Mouse (Mus musculus): ENCODE results near the gene Slc6a6. TPM values are rescaled to one million over a fixed set of nuclear protein-coding genes. Genes with fewer than 3 reads are reported as not detected.
A peak's percentile ranks its signal among the peaks of the same experiment; 100 is the strongest.

The Slc6a6 gene
- polyA plus RNA-seq, 1 experiment from 2014 or later = 35.3 TPM

DNA sequence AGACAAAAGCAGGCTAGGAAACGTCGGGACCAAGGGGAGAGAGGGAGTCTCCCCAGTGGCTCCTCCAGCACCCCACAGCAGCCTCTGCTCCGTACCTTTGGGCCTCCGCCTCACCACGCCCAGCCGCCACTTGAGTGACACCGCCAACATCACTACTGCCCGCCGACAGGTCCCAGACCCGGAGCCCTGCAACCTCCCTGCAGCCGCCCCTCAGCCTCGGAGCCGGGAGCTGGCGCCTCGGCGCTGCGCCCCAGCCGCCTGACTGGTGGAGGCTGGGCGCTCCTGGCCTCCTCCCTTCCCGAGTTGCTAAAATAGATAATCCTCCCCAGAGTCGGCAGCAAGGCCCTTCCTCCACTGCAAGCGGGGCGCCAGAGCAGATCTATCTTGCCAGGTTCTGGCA is 123.3 kb downstream of the Slc6a6 start:
- Histone ChIP-seq H3K27me3 (ENCODE audit: control insufficient read depth, insufficient read depth, low read length) (peaks cover 14% of the 10 kb centered on the region), H3K9ac (replicated peaks; ENCODE audit: low read length) (peak overlapping the region; percentile 28; the same call in 1 of the 2 replicates), H3K36me3 (replicated peaks; ENCODE audit: control insufficient read depth, insufficient read depth, low read depth, low read length) (no peaks in the 10 kb centered on the region), H3K4me1 (ENCODE audit: control insufficient read depth, insufficient read depth, low read length) (no peaks in the 10 kb centered on the region), H3K4me3 (ENCODE audit: low read depth, low read length) (peak overlapping the region; percentile 22), H3K27ac (replicated peaks; ENCODE audit: low read depth, low read length) (no peak overlapping the region), H3K4me2 (ENCODE audit: low read depth, low read length) (peak overlapping the region; percentile 46), H3K9me3 (replicated peaks; ENCODE audit: control insufficient read depth, low read length) (no peaks in the 10 kb centered on the region)
- WGBS = 3% methylated on average over 23 of the region's 23 CpGs
- 0 out of 2 replicates have a peak, but pooled peaks have one; percentile 44 for ATAC-seq (replicated peaks; ENCODE audit: insufficient number of reproducible peaks, low FRiP score, low TSS enrichment, low read depth)
- DNase-seq (ENCODE audit: low spot score) = peak; percentile 43

DNA sequence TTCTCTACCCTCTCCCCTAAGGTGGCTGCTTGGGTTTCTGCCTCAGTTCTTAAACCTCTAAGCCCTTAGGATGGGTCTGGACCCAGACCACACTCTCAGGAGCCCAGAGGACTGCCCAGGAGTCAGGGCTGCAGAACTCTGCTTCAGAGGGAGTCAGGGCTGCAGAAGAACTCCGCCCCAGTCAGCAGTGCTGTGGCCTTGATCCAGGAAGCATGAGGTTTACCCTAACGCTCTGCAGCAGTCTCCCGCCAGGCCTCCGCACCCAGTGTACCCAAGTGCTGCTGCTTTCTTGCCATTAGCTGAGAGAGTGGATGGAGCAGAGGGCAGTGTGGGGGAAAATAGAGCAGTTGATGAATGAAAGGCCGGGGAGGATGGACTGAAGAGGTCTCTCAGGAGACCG is 124.2 kb downstream of the Slc6a6 start:
- Histone ChIP-seq H3K4me1 (ENCODE audit: control insufficient read depth, insufficient read depth, low read length) (no peaks in the 10 kb centered on the region), H3K9ac (replicated peaks; ENCODE audit: low read length) (no peak overlapping the region), H3K27ac (replicated peaks; ENCODE audit: low read depth, low read length) (no peak overlapping the region), H3K4me3 (ENCODE audit: low read depth, low read length) (no peak overlapping the region), H3K9me3 (replicated peaks; ENCODE audit: control insufficient read depth, low read length) (no peaks in the 10 kb centered on the region), H3K36me3 (replicated peaks; ENCODE audit: control insufficient read depth, insufficient read depth, low read depth, low read length) (no peaks in the 10 kb centered on the region), H3K4me2 (ENCODE audit: low read depth, low read length) (no peak overlapping the region), H3K27me3 (ENCODE audit: control insufficient read depth, insufficient read depth, low read length) (peaks cover 14% of the 10 kb centered on the region)
- DNase-seq (ENCODE audit: low spot score) (no peak), ATAC-seq (replicated peaks; ENCODE audit: insufficient number of reproducible peaks, low FRiP score, low TSS enrichment, low read depth) (no peak)
- WGBS = 53% methylated on average over 6 of the region's 6 CpGs

Other genes starting within 250 kb of the Slc6a6 start
- gene Chchd4, start 210.5 kb upstream of the Slc6a6 start, polyA plus RNA-seq (2014; fragmentation: Nextera tagmentation; extraction: Ambion mirVana) = 25.7 and 28.4 TPM in 2 replicates
- gene Tmem43, start 210.3 kb upstream of the Slc6a6 start, polyA plus RNA-seq (2014; fragmentation: Nextera tagmentation; extraction: Ambion mirVana) = 63.8 and 64.0 TPM in 2 replicates
- 20.1 and 22.4 TPM in 2 replicates for gene Xpc, start 168.2 kb upstream of the Slc6a6 start, polyA plus RNA-seq (2014; fragmentation: Nextera tagmentation; extraction: Ambion mirVana)
- gene Lsm3, start 168.1 kb upstream of the Slc6a6 start, polyA plus RNA-seq (2014; fragmentation: Nextera tagmentation; extraction: Ambion mirVana) = 365 and 379 TPM in 2 replicates
- 0.06 and 0.14 TPM in 2 replicates for gene Grip2, start 143.2 kb downstream of the Slc6a6 start, polyA plus RNA-seq (2014; fragmentation: Nextera tagmentation; extraction: Ambion mirVana)
- gene Ccdc174, start 194.0 kb downstream of the Slc6a6 start, polyA plus RNA-seq (2014; fragmentation: Nextera tagmentation; extraction: Ambion mirVana) = 49.0 and 52.1 TPM in 2 replicates
- gene 4930590J08Rik, start 218.8 kb downstream of the Slc6a6 start, polyA plus RNA-seq (2014; fragmentation: Nextera tagmentation; extraction: Ambion mirVana) = 0.13 and 0.35 TPM in 2 replicates